Comparison of ENCODE assay signal across 26 mouse cellular contexts in genomic region chr12:104131041-104131440, GRCm38 (mm10). TPM values are rescaled to one million over a fixed set of nuclear protein-coding genes. Genes with fewer than 3 reads are reported as not detected.
DNase-seq lines count a peak whose midpoint lies in the region; ATAC-seq and TF ChIP-seq lines count a peak whose summit lies in the region.
"Had no signal": no experiment of that assay in that cellular context is flagged by ENCODE, and none has a peak within 500 bp of the region (broad histone marks: within the 10 kb centered on the region; RNA-seq: fewer than 3 reads in every experiment).

No protein-coding gene starts in this region.

- H3K27me3 ChIP-seq in heart, embryonic 16.5 days (ENCODE audit: control insufficient read depth, insufficient read depth, low read length), result no peaks in the 10 kb centered on the region
- no peaks in the 10 kb centered on the region for H3K27me3 ChIP-seq in MEL (ENCODE audit: control insufficient read depth in 1 of 2, insufficient read depth in 2 of 2, low read length in 2 of 2)
- H3K27me3 ChIP-seq: embryonic facial prominence, embryonic 15.5 days; limb, embryonic 12.5 days; neural tube, embryonic 12.5 days had no signal

- intact Hi-C loops in gastrocnemius, postnatal 14 days (cut with DNase I; ENCODE audit: low total_unique reads), result no loop called here
- intact Hi-C loops in heart, postnatal 10 days (cut with DNase I), result no loop called here

- no peak for TF ChIP-seq POLR2A in MEL (IDR thresholded peaks at IDR 0.05; ENCODE audit: control insufficient read depth in 1 of 2, insufficient read depth in 1 of 2, low read depth in 1 of 2, low read length in 2 of 2, poor library complexity in 1 of 2)

- H3K9ac ChIP-seq in heart, embryonic 16.5 days (ENCODE audit: low read length), result no peak overlapping the region
- no peak overlapping the region for H3K9ac ChIP-seq in MEL (ENCODE audit: control insufficient read depth, low read depth, low read length, poor library complexity, severe bottlenecking)
- H3K9ac ChIP-seq: embryonic facial prominence, embryonic 15.5 days; forebrain, postnatal 0 days; limb, embryonic 12.5 days; liver, embryonic 14.5 days; neural tube, embryonic 12.5 days had no signal

- TF ChIP-seq EP300 in MEL (IDR thresholded peaks at IDR 0.05; ENCODE audit: low read depth in 1 of 2, low read length in 2 of 2), result no peak

- peak overlapping the region; percentile 45; the same call in 1 of the 2 replicates for H3K27ac ChIP-seq in heart, embryonic 16.5 days (ENCODE audit: low read length)
- no peak overlapping the region for H3K27ac ChIP-seq in MEL (ENCODE audit: control insufficient read depth, low read depth, low read length)
- H3K27ac ChIP-seq: embryonic facial prominence, embryonic 15.5 days; gastrocnemius, adult 2 months; limb, embryonic 12.5 days; liver, embryonic 14.5 days; neural tube, embryonic 12.5 days; stomach, postnatal 0 days had no signal

- peak; percentile 60; the same call in 1 of the 2 replicates for ATAC-seq in heart, embryonic 16.5 days (replicated peaks; ENCODE audit: extremely low read depth, insufficient read depth, low FRiP score)
- ATAC-seq: forebrain, postnatal 0 days; hindbrain, embryonic 16.5 days; intestine, embryonic 16.5 days had no signal

- TF ChIP-seq RAD21 in MEL (IDR thresholded peaks at IDR 0.05; ENCODE audit: low read depth, low read length), result no peak

- no peak overlapping the region for H3K4me2 ChIP-seq in heart, embryonic 16.5 days (ENCODE audit: low read depth, low read length)
- H3K4me2 ChIP-seq: embryonic facial prominence, embryonic 15.5 days; limb, embryonic 12.5 days; midbrain, embryonic 11.5 days; neural tube, embryonic 12.5 days had no signal

- H3K4me1 ChIP-seq in heart, embryonic 16.5 days (ENCODE audit: control insufficient read depth, insufficient read depth, low read length), result no peaks in the 10 kb centered on the region
- H3K4me1 ChIP-seq in MEL (ENCODE audit: control insufficient read depth in 1 of 2, insufficient read depth in 2 of 2, low read length in 2 of 2), result no peaks in the 10 kb centered on the region
- H3K4me1 ChIP-seq: embryonic facial prominence, embryonic 15.5 days; limb, embryonic 12.5 days; neural tube, embryonic 12.5 days had no signal

- H3K36me3 ChIP-seq in heart, embryonic 16.5 days (ENCODE audit: control insufficient read depth, insufficient read depth), result no peaks in the 10 kb centered on the region
- no peaks in the 10 kb centered on the region for H3K36me3 ChIP-seq in MEL (ENCODE audit: control insufficient read depth in 1 of 2, insufficient read depth in 2 of 2, low read length in 2 of 2)
- H3K36me3 ChIP-seq: embryonic facial prominence, embryonic 15.5 days; G1E; limb, embryonic 12.5 days; neural tube, embryonic 12.5 days had no signal

- H3K9me3 ChIP-seq in heart, embryonic 16.5 days (replicated peaks; ENCODE audit: control insufficient read depth, low read length), result no peaks in the 10 kb centered on the region
- H3K9me3 ChIP-seq in MEL (replicated peaks; ENCODE audit: insufficient read depth, low read length), result no peaks in the 10 kb centered on the region
- H3K9me3 ChIP-seq: embryonic facial prominence, embryonic 15.5 days; limb, embryonic 12.5 days; neural tube, embryonic 12.5 days had no signal

- no peak for TF ChIP-seq CTCF in MEL (IDR thresholded peaks at IDR 0.05 in 2 of 3, conservative IDR thresholded peaks at IDR 0.05 in 1 of 3; ENCODE audit: control insufficient read depth in 1 of 3, insufficient read depth in 1 of 3, low read depth in 2 of 3, low read length in 3 of 3, poor library complexity in 1 of 3, severe bottlenecking in 1 of 3)

- no peak overlapping the region for H3K4me3 ChIP-seq in heart, embryonic 16.5 days (ENCODE audit: low read length)
- H3K4me3 ChIP-seq in MEL (ENCODE audit: control insufficient read depth in 1 of 2, insufficient read depth in 1 of 2, low read depth in 2 of 2, low read length in 2 of 2), result no peak overlapping the region
- H3K4me3 ChIP-seq: embryonic facial prominence, embryonic 15.5 days; gastrocnemius, adult 2 months; limb, embryonic 12.5 days; neural tube, embryonic 12.5 days had no signal

- DNase-seq in gastrocnemius, adult 18-20 months (ENCODE audit: low spot score), result peak; percentile 37
- no peak for DNase-seq in gastrocnemius, postnatal 14 days
- DNase-seq in heart, postnatal 4 days, result no peak
- DNase-seq in MEL (ENCODE audit: low read depth, low spot score), result peak; percentile 16
- peak; percentile 31 to 36 for DNase-seq in heart, postnatal 10 days
- DNase-seq in kidney, postnatal 4 days, result no peak
- DNase-seq in kidney, postnatal 36 days, result no peak
- DNase-seq: adrenal gland, postnatal 10 days; cerebellum, postnatal 10 days; forebrain, postnatal 0 days; gastrocnemius, adult 2 months; right cerebral cortex, postnatal 4 days had no signal

- H3K79me2 ChIP-seq in MEL (ENCODE audit: control insufficient read depth, insufficient read depth, low read length, poor library complexity), result no peaks in the 10 kb centered on the region

TF ChIP-seq in MEL, 35 proteins besides CTCF, POLR2A, EP300 and RAD21:
- no peak for TF ChIP-seq JUND (IDR thresholded peaks at IDR 0.05; ENCODE audit: low read depth, low read length)

RNA-seq across cellular contexts. Expression of gene Serpina3b, which starts 3.2 kb away (rescaled TPM):
- total RNA-seq in gastrocnemius, adult 18-20 months (2021), result not detected
- total RNA-seq in gastrocnemius, postnatal 14 days (2021), result not detected
- polyA plus RNA-seq in heart, embryonic 16.5 days (2015; fragmentation: Nextera tagmentation; extraction: Ambion mirVana), result not detected in 2 replicates
- total RNA-seq in heart, postnatal 4 days (2021), result not detected
- total RNA-seq in MEL (2012; rRNA removed), result not detected in 2 replicates
- not detected for polyA plus RNA-seq in MEL (2012; ENCODE audit: insufficient read depth in 1 of 2, insufficient read length in 2 of 2, low read depth in 1 of 2, low replicate concordance in 2 of 2, missing spikeins in 1 of 2)
- total RNA-seq in heart, postnatal 10 days (2021), result not detected
- total RNA-seq: forebrain, postnatal 0 days; gastrocnemius, adult 2 months; layer of hippocampus, postnatal 14 days had no signal
- polyA plus RNA-seq: embryonic facial prominence, embryonic 15.5 days; forebrain, postnatal 0 days; G1E; heart, embryonic 14.5 days; hindbrain, embryonic 16.5 days; kidney, embryonic 14.5 days; limb, embryonic 12.5 days; lung, embryonic 16.5 days; midbrain, embryonic 11.5 days; neural tube, embryonic 12.5 days had no signal

RNA-seq across cellular contexts. Expression of gene Serpina3a, which starts 18.5 kb away (rescaled TPM):
- not detected for total RNA-seq in gastrocnemius, adult 18-20 months (2021)
- not detected for total RNA-seq in gastrocnemius, postnatal 14 days (2021)
- not detected in 2 replicates for polyA plus RNA-seq in heart, embryonic 16.5 days (2015; fragmentation: Nextera tagmentation; extraction: Ambion mirVana)
- total RNA-seq in heart, postnatal 4 days (2021), result not detected
- not detected in 2 replicates for total RNA-seq in MEL (2012; rRNA removed)
- polyA plus RNA-seq in MEL (2012; ENCODE audit: insufficient read depth in 1 of 2, insufficient read length in 2 of 2, low read depth in 1 of 2, low replicate concordance in 2 of 2, missing spikeins in 1 of 2), result not detected
- total RNA-seq in heart, postnatal 10 days (2021), result not detected
- total RNA-seq: adrenal gland, postnatal 10 days; forebrain, postnatal 0 days; gastrocnemius, adult 2 months; layer of hippocampus, postnatal 14 days had no signal
- polyA plus RNA-seq: embryonic facial prominence, embryonic 15.5 days; forebrain, postnatal 0 days; G1E; heart, embryonic 14.5 days; hindbrain, embryonic 16.5 days; intestine, embryonic 16.5 days; kidney, embryonic 14.5 days; limb, embryonic 12.5 days; liver, embryonic 14.5 days; lung, embryonic 16.5 days; midbrain, embryonic 11.5 days; neural tube, embryonic 12.5 days; stomach, postnatal 0 days had no signal

RNA-seq across cellular contexts. Expression of gene Serpina3c, which starts 22.6 kb away (rescaled TPM):
- total RNA-seq in gastrocnemius, adult 18-20 months (2021), result 1 to 10 TPM; 1.5 to 1.8 TPM
- 1 to 10 TPM; 1.2 TPM for total RNA-seq in gastrocnemius, postnatal 14 days (2021)
- polyA plus RNA-seq in heart, embryonic 16.5 days (2015; fragmentation: Nextera tagmentation; extraction: Ambion mirVana), result 0.11 TPM in 1 of 2 replicates, not detected in the other
- under 1 TPM in 1 of 2 experiments, not detected in 1; 0.17 TPM for total RNA-seq in heart, postnatal 4 days (2021)
- not detected in 2 replicates for total RNA-seq in MEL (2012; rRNA removed)
- polyA plus RNA-seq in MEL (2012; ENCODE audit: insufficient read depth in 1 of 2, insufficient read length in 2 of 2, low read depth in 1 of 2, low replicate concordance in 2 of 2, missing spikeins in 1 of 2), result not detected
- under 1 TPM; 0.22 to 0.45 TPM for total RNA-seq in heart, postnatal 10 days (2021)
- total RNA-seq: forebrain, postnatal 0 days had no signal
- polyA plus RNA-seq: forebrain, postnatal 0 days; G1E; heart, embryonic 14.5 days; hindbrain, embryonic 16.5 days; kidney, embryonic 14.5 days; limb, embryonic 12.5 days; liver, embryonic 14.5 days; midbrain, embryonic 11.5 days; neural tube, embryonic 12.5 days; stomach, postnatal 0 days had no signal

RNA-seq across cellular contexts. Expression of gene Serpina5, which starts 30.1 kb away (rescaled TPM):
- not detected for total RNA-seq in gastrocnemius, adult 18-20 months (2021)
- total RNA-seq in gastrocnemius, postnatal 14 days (2021), result not detected
- polyA plus RNA-seq in heart, embryonic 16.5 days (2015; fragmentation: Nextera tagmentation; extraction: Ambion mirVana), result not detected in 2 replicates
- not detected for total RNA-seq in heart, postnatal 4 days (2021)
- not detected in 2 replicates for total RNA-seq in MEL (2012; rRNA removed)
- polyA plus RNA-seq in MEL (2012; ENCODE audit: insufficient read depth in 1 of 2, insufficient read length in 2 of 2, low read depth in 1 of 2, low replicate concordance in 2 of 2, missing spikeins in 1 of 2), result not detected
- total RNA-seq in heart, postnatal 10 days (2021), result not detected
- total RNA-seq: forebrain, postnatal 0 days; G1E; gastrocnemius, adult 2 months; layer of hippocampus, postnatal 14 days had no signal
- polyA plus RNA-seq: embryonic facial prominence, embryonic 15.5 days; forebrain, postnatal 0 days; G1E; heart, embryonic 14.5 days; hindbrain, embryonic 16.5 days; kidney, embryonic 14.5 days; limb, embryonic 12.5 days; lung, embryonic 16.5 days; midbrain, embryonic 11.5 days; neural tube, embryonic 12.5 days had no signal

Comparison
In these comparisons a context has a peak if more than half of its experiments do, and no peak if none do; other contexts are left out.
1. DNase-seq: peak in gastrocnemius, adult 18-20 months (single experiment), MEL (single experiment) and heart, postnatal 10 days (2 of 2); none in gastrocnemius, postnatal 14 days (single experiment), heart, postnatal 4 days (single experiment), kidney, postnatal 4 days (0 of 2) and kidney, postnatal 36 days (0 of 2).